Mouse (Mus musculus) G1E-ER4 (cell line): ENCODE results near the gene Prkcb. TPM values are rescaled to one million over a fixed set of nuclear protein-coding genes. Genes with fewer than 3 reads are reported as not detected.

ENCODE experiments used
- GATA1 ChIP-seq: IDR thresholded peaks from one replicate; pipeline ENCODE4 v1.8.0; 2012; ENCODE audit warnings: low read length, inconsistent platforms
- polyA plus RNA-seq: library from polyadenylated mRNA; stranded (reverse); fragments of >175 nt; gene quantifications from 2 replicates; pipeline ENCODE4 v1.2.3, GENCODE M21; 2012

The Prkcb gene
- polyA plus RNA-seq, 1 experiment: not detected

- no peak for TF ChIP-seq GATA1
Measured at GRCm38 (mm10) chr7:122577571-122577970, 289.0 kb downstream of the Prkcb start.

- no peak for TF ChIP-seq GATA1
Measured at GRCm38 (mm10) chr7:122579461-122580157, 291.1 kb downstream of the Prkcb start.

DNA sequence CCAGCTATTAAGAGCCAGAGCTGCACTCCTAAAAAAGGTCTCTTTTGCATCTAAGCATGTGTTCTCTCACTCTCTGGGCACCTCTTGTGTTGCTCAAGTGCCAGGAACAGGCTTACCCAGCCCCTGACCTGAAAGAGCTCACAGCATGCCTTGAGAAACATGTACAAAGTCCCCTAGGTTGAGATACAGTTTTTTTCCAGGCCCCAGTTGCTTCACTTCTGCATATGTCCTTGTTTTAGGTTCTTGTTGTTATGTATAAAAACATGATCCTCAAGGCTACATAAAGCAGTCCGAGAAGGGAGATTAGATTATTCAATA lies 291.6 kb downstream of the Prkcb start:
- TF ChIP-seq GATA1: no peak

DNA sequence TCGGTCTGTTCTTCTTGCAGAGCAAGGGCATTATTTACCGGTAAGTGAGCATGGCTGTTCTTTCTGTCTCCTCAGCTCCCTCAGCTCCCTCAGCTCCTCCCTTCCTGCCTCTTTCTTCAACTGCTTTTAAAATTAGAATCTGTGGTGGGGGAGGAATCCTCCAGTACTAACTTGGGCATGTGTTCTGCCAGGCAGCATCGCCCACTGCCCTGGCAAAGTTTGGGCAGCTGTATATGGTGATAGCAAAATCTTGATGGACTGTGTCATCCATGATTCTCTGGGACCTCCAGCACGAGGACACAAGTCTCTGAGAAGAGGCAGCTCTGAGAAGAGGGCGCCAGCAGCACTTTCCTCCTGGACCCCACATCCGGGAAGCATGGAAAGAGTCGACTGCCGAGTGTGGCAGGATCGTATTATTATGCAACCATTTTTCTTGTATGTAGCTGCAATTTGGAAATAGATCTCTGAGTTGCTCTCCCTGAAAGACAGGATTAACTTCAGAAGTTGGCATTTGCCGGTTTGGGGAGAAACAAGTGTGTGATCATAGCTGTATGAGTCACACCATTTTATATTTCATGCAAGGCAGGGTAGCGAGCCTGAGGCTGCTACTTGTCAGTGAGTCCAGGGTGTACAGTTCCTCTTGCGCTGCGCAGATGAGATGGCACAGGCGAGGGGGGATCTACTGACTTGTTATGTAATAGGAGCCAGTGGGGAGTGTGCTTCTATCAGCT lies 296.0 kb downstream of the Prkcb start:
- no peak for TF ChIP-seq GATA1

GRCm38 (mm10) chr7:122595897-122596296 lies 307.3 kb downstream of the Prkcb start:
- no peak for TF ChIP-seq GATA1

- TF ChIP-seq GATA1: no peak
Measured at GRCm38 (mm10) chr7:122596596-122597170, 308.1 kb downstream of the Prkcb start.

DNA sequence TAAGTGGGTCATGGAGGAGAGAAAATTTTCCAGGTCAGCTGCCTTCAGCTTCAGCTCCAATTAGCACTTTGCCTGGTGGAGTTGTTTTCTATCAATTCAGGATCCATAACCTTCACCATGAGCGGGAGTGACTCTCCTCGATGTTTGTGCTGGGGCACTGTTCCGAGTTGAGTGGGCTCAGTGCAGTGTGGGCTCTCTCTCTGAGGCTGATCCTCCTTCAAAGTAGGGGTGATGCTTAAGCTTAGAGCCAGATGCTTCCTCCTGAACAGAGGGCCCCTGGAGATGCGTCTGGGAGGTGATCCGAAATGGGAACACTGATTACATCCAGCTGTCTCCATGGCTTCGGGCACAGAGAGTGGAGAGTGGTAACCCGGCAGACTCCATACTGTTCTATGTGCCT lies 308.8 kb downstream of the Prkcb start:
- no peak for TF ChIP-seq GATA1

DNA sequence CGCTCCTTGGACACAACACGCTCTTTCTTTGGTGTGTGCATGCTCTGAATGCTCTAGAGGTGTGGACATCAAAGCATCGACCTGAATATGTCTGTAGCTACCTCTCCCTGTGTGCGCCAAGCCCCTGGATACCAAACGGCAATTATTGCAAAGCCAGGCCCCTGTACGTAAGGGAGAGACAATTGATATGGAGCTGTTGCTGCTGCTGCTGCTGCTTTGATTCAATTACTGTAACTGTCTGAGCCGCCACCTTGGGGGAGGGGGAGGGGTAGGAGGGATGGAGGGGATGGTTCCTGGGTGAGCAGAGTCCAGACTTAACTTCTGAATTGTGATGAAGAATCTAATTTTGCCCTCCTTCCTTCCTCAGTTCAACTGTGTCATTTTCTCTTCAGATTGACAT lies 312.3 kb downstream of the Prkcb start:
- TF ChIP-seq GATA1: no peak

GRCm38 (mm10) chr7:122605066-122605465 lies 316.5 kb downstream of the Prkcb start:
- no peak for TF ChIP-seq GATA1

- TF ChIP-seq GATA1: no peak
Measured at GRCm38 (mm10) chr7:122609420-122609819, 320.9 kb downstream of the Prkcb start.

DNA sequence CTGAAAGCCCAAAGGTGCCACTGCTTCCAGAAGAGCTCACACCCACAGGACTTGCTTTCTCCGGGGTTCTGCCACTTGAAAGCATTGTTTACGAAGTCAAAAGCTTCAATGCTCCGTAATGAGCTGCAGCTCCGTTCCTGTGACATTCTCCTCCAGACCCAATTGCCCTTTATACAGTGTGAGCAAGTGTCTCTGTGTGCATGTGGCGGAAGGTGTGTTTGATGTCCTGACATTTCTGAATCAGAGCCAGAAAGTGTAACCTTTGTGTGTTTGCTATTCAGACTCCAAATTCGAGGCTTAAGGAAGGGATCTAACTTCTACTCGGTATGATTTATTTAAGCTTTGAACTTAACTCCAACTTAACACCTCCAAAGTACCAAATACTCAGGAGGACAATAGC lies 321.6 kb downstream of the Prkcb start:
- no peak for TF ChIP-seq GATA1

DNA sequence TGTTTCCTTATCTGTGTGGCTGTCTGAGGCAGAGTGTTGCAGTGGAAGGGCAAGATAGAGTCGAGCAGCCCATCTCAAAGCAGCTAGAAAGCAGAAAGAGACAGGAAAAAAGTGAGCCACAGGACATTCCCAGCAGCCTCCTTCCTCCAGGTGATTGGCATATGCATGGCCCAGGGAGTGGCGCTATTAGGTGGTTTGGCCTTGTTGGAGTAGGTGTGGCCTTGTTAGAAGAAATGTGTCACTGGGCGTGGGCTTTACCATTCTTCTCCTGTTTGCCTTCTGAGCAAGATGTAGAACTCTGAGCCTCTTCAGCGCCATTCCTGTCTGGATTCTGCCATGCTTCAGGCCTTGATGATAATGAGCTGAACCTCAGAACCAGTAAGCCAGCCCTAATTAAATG lies 325.3 kb downstream of the Prkcb start:
- TF ChIP-seq GATA1: no peak

- TF ChIP-seq GATA1: no peak
Measured at GRCm38 (mm10) chr7:122622125-122622774, 333.7 kb downstream of the Prkcb start.

DNA sequence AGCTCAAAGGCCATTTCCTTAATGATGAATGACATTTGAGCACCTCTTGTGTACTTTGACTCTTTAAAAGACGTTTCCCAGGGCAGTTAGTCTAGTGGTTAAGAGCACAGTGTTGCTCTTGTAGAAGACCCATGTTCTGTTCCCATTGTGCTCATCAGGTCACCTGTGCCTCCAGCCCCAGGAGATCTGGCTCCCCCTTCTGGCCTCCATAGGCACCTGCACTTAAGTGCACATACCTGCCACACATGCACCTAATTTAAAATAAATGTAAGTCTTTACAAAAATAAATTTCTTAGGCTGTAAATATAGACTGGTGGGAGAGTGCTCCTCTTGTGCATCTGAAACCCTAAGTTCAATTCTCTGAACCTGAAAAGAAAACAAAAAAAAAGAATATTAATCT lies 335.2 kb downstream of the Prkcb start:
- no peak for TF ChIP-seq GATA1

DNA sequence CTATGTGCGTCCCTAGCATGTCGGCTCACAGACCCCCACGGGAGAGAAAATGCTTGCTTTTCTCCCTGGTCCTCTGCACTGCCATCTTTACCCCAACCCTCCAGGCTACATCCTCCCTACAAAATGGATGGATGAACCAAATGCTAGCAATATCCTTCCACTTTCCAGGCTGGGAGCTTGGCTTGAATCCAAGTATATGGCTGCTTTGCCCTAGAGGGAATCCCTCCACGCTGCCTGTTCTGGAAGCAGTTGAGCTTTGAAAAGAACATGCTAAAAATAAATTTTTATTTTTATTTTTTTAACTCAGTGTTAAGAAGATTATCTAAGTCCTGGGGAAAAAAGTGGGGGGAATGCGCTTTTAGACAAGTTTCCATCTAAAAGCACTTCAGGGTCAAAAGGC lies 339.5 kb downstream of the Prkcb start:
- no peak for TF ChIP-seq GATA1

DNA sequence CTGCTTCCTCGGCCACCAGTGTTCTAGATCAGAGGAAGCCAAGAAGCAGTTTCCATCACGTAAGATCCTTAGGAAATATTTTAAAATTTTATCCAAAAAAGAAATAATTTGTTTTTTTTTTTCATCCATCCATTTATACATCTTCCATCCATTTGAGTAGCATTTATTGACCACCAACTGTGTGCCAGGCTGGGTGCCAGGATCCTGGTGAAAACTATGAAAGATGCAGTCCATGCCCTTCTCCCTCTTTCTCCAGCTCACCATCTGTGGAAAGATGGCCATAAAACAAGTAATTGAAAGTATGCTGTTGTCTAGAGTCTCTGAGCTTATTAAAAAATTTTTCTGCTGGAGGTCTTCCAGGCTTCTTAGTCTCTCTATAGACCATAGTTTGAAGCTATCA lies 341.8 kb downstream of the Prkcb start:
- TF ChIP-seq GATA1: no peak

- TF ChIP-seq GATA1: no peak
Measured at GRCm38 (mm10) chr7:122631151-122631550, 342.6 kb downstream of the Prkcb start.

DNA sequence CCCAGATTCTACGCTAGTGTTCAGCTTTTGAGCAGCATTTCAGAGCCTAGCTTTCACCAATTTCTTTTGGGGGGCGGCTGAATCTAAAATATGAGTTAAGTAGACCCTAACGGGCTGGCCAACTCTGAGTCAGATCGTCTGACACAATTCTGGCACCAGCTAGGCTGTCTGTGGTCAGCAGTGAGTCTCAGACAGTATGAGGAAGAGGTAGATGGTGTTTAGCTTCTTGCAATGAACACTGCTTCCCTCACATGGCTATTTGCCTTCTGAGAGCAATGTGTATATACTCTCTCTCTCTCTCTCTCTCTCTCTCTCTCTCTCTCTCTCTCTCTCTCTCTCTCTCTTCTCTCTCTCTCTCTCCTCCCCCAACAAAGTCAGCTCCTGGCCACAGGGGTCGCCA lies 344.4 kb downstream of the Prkcb start:
- no peak for TF ChIP-seq GATA1
